Comparison of ENCODE assay signal across 8 mouse cellular contexts in genomic region chr2:30600291-30600690, GRCm38 (mm10). TPM values are rescaled to one million over a fixed set of nuclear protein-coding genes. Genes with fewer than 3 reads are reported as not detected.
A peak's percentile ranks its signal among the peaks of the same experiment; 100 is the strongest.
DNase-seq lines count a peak whose midpoint lies in the region; ATAC-seq and TF ChIP-seq lines count a peak whose summit lies in the region.

No protein-coding gene starts in this region.

- no peaks in the 10 kb centered on the region for H3K9me3 ChIP-seq in heart, embryonic 16.5 days (replicated peaks; ENCODE audit: control insufficient read depth, low read length)

- 5% methylated on average over 9 of the region's 9 CpGs for WGBS in heart, embryonic 16.5 days

- peak overlapping the region; percentile 67 for H3K9ac ChIP-seq in heart, embryonic 16.5 days (ENCODE audit: low read length)

- peak; percentile 36 to 38 for DNase-seq in cerebellum, postnatal 10 days
- DNase-seq in cerebellum, adult 8-10 months, result no peak
- peak; percentile 74 for DNase-seq in kidney, postnatal 10 days
- DNase-seq in lung, postnatal 36 days, result peak; percentile 81
- no peak for DNase-seq in retina, embryonic 14.5 days (ENCODE audit: low spot score)

- TF ChIP-seq POLR2A in cortical plate, adult 2 months (IDR thresholded peaks at IDR 0.05; ENCODE audit: extremely low read depth, insufficient read depth, low read length), result no peak

- no peaks in the 10 kb centered on the region for H3K36me3 ChIP-seq in heart, embryonic 16.5 days (ENCODE audit: control insufficient read depth, insufficient read depth)

- peak overlapping the region; percentile 47 for H3K4me2 ChIP-seq in heart, embryonic 16.5 days (ENCODE audit: low read depth, low read length)

- no peaks in the 10 kb centered on the region for H3K27me3 ChIP-seq in heart, embryonic 16.5 days (ENCODE audit: control insufficient read depth, insufficient read depth, low read length)

- H3K27ac ChIP-seq in cortical plate, adult 2 months (ENCODE audit: insufficient read depth, low read length), result peak overlapping the region; percentile 70
- peak overlapping the region; percentile 84 for H3K27ac ChIP-seq in heart, embryonic 16.5 days (ENCODE audit: low read length)

- peaks cover 7% of the 10 kb centered on the region for H3K4me1 ChIP-seq in cortical plate, adult 2 months (ENCODE audit: control insufficient read depth, insufficient read depth, low read length)
- peaks cover 41% of the 10 kb centered on the region for H3K4me1 ChIP-seq in heart, embryonic 16.5 days (ENCODE audit: control insufficient read depth, insufficient read depth, low read length)

- no peak overlapping the region for H3K4me3 ChIP-seq in cortical plate, adult 2 months (ENCODE audit: insufficient read depth, low read length)
- H3K4me3 ChIP-seq in heart, embryonic 16.5 days (ENCODE audit: low read length), result peak overlapping the region; percentile 11

- ATAC-seq in heart, embryonic 16.5 days (replicated peaks; ENCODE audit: extremely low read depth, insufficient read depth, low FRiP score), result peak; percentile 32; the same call in 1 of the 2 replicates
- ATAC-seq in monocyte, adult 5-6 weeks (replicated peaks; ENCODE audit: insufficient number of reproducible peaks, low FRiP score, low TSS enrichment, poor library complexity, severe bottlenecking), result no peak

- no peak for TF ChIP-seq CTCF in cortical plate, adult 2 months (IDR thresholded peaks at IDR 0.05; ENCODE audit: extremely low read depth, insufficient read depth, low read length)

RNA-seq across cellular contexts. Expression of gene Cstad, which starts 5.5 kb away (rescaled TPM):
- 5.3 and 6.4 TPM in 2 replicates for polyA plus RNA-seq in cortical plate, adult 2 months (2012; rRNA removed)
- 1.4 TPM in 2 replicates for polyA plus RNA-seq in heart, embryonic 16.5 days (2015; fragmentation: Nextera tagmentation; extraction: Ambion mirVana)
- total RNA-seq in monocyte, adult 5-6 weeks (2017), result 4.5 to 7.0 TPM in 2 of 3 replicates, not detected in the other

Comparison
In these comparisons a context has a peak if more than half of its experiments do, and no peak if none do; other contexts are left out.
1. DNase-seq: peak in cerebellum, postnatal 10 days (2 of 2), kidney, postnatal 10 days (single experiment) and lung, postnatal 36 days (single experiment); none in cerebellum, adult 8-10 months (single experiment) and retina, embryonic 14.5 days (single experiment).